Mouse (Mus musculus) cerebellum, adult 8-10 months (tissue): ENCODE data around the gene S100a4.

Source experiments
- DNase-seq: peaks from one replicate; pipeline ENCODE4 v3.0.0; 2022

S100a4 gene

DNA sequence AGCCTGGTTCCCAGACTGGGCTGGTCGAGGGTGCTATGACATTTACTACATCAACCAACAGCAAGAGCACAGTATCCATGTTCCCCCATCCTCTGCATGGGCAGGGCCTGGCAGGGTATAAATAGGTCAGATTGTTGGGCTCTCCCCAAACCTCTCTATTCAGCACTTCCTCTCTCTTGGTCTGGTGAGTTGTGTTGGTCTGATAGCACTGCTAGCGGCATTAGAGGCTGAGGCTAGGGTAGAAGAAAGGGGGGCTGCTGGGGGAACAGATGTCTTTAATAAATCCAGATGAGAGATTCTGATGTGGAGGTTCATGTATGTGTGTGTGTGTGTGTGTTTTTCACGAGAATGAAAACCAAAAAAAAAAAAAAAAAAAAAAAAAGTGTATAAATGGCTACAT is at the start of gene S100a4:
TSS of gene S100a4 (plus strand) at position 149 of the 400 bp plus-strand sequence.
- DNase-seq, result no peak

DNA sequence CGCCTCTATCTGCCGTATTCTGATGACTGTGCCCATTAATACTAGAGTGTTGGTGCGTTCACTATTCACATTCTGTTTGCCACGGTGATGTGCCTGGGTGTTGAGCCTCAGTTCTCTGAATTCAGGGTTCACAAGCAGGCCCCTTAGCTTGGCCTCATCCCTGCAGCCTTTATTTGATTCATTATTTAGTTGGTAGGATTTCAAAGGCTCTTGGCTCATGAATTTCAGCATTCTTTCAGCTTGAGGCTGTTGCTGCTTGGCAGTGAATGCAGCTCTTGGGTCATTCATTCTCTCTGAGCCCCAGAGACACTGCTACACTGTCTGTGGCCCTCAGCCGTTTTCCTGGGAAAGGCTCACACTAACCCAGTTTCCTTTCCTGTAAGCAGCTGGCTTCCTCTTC is 47.6 kb upstream of the S100a4 start:
- DNase-seq, result no peak

DNA sequence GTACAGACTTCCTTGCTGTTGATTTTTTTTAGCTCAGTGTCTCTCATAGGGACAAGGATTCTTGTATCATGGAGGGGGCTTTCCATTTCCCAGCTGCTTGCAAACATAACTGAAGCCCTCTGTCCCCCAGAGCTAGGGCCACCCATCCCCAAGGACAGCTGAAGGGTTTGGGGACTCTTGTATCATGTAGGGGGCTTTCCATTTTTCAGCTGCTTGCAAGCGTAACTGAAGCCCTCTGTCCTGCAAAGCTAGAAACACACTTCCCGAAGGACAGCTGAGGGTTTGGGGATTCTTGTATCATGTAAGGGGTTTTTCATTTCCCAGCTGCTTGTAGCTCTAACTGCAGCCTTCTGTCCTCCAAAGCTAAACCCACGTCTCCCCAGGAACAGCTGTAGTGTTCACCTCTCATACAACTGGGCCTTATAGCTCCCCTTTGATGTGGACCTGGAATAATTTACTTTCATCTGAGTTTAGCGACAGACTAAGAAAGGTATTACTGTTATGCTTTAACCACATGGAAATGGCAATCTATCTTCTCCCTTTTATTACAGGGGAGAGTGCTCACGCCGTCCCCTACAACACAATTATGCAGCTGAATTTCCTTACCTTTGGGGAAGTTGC is 43.5 kb upstream of the S100a4 start, which contains the start of gene S100a3:
TSS of gene S100a3 (plus strand) at position 571 of the 621 bp plus-strand sequence.
- DNase-seq, result no peak

DNA sequence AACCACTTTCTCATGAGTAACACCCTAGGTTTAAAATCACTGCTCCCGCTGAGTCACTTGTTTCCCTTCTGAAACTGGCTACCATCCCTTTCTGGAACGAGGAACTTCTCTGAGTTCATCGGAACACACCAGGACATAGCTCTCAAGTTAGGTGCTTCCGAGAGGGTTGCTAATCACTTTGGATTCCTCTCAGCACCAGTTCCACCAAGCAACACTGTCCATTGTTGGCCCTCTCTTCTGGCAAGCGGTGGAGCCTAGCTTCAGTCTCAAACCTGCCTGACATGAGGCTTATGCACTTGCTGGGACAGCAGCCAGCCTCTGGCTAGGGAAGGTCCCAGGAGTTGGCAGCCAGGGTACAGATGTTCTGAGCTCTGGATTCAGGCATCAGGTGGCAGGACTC is 28.9 kb upstream of the S100a4 start:
- no peak for DNase-seq

DNA sequence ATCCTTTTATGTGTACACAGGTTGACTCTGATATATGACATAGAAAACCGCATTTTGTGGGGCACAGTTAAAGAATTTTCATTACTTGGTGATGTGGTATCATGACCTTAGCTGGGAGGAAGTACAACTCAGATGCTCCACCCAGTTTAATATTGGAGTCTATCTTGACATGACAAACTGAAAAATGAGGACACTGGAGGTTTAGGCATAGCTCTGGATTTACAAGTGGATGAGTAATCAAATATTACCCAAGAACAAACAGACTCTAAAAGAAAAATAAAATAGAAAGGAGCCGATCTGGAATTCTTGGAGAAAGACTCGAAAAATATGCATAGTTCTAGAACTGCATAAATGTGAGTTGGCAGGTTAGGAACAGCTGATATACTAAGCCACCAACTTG is 28.3 kb upstream of the S100a4 start:
- no peak for DNase-seq

DNA sequence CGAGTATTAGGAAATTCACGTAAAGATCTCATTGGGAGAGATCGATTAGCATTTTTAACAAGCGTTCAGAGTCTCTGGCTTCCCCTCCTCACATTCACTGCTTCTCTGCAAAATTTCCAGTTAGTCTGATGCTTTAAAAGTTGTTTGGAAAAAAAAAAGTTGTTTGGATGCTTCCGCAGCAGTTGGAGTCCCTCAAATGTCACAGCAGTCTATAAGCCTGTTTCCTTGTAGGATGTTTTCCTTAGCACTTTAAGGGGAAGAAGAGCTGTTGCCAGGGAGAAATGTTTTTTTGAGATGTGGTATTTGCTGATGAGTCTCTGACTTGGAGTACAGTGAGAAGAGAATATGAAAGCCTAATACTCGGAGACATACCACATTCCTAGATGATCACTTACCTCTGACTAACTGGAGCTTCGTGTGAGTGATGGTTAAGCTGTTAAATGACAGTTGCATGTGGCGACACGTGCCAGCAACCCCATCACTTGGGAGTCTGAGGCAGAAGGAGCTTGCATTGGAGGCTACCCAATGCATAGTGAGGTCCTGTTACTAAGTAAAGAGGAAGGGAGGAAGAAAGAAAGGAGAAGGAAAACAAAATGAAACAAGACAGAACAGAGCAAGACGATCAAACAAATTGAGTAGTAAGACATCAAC is 27.1 kb upstream of the S100a4 start:
- DNase-seq, result no peak

DNA sequence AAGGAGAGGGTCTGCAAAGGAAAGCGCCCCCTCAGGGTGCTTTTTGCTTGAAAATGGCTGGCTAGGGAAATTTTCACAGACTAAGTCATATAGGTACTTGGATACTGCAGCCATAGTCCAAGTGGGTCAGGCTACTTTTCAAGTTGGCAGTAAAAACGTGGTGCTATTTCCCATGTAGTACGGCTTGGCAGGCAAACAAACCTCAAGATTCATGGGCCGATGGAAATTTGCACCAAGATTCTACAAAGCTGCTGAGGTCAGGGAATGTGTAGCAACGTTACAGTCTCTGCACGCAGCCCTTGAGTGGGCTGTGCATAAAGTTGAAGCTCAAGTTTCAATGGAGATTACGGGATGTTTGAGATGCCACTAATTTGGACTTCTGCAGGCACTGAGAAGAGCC is 24.1 kb upstream of the S100a4 start:
- no peak for DNase-seq

DNA sequence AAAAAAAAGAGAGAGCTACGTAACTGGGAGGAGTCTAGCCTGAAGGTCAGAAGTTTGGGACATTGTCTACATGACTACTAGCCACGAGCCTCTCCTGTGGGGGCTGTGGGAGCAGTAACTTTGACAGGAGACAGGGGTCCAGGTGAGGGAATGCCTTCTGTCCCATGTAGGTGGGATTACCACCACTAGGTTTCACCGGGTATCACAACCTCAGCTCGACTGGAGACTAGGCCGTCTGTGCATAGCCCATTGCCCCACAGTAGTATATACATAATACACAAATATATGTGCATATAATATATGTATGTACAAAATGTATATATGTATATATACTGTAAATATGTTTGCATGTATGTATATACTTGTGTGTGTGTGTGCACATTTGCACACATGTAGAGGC is 22.4 kb upstream of the S100a4 start:
- no peak for DNase-seq

DNA sequence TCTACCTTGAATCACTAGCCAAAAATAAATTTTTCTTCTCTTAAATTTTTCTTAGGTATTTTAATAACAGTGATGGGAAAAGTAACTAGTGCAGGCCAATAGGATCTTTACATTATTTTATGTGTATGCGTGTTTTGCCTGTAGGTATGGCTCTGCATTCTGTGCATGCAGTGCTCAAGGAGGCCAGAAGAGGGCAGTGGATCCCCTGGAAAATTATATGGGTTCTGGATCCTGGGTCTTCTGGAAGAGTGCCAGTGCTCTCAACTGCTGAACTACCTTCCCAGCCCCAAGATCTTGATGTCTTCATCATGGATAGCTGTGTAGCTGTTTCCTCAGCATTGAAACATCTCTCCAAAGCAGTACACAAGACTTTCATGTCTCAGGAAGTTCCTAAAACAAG is 21.4 kb upstream of the S100a4 start:
- no peak for DNase-seq

DNA sequence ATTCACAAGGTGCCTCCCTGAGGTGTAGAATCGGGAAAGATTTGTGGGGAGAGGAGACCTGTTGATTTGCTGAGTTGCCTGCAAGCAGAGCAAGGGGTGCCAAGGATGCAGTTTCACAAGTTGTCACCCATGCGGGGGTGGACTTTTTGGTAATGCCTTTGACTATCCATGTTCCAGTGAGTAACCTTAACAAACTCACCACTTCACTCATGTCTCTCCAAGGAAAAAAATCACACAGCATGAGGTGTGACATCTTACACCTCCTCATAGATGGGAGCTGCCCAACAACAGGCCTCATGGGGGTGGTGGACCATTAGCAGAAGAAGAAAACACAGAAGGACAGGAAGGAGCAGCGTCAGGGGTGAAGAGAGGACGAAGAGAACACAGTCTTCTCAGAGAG is 21.0 kb upstream of the S100a4 start:
- no peak for DNase-seq

DNA sequence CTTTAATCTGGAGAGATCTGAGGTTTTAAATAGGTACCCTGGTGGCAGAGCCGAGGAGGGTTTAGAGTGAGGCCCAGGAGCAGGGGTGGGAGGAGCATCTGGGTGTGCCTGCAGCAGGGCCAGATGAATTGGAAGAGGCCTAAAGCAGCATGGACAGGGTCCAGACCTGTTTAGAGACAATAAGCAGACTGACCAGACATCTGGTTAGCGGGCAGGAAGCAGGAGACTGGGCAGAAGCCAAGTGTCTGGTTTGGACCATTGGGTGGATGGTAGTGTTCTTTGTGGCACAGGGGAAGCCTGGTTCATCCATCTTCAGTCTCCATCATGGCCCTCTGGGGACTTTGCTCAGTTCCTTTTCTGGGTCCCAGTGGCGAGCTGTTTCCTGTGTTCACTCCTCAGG is 19.7 kb upstream of the S100a4 start:
- no peak for DNase-seq

DNA sequence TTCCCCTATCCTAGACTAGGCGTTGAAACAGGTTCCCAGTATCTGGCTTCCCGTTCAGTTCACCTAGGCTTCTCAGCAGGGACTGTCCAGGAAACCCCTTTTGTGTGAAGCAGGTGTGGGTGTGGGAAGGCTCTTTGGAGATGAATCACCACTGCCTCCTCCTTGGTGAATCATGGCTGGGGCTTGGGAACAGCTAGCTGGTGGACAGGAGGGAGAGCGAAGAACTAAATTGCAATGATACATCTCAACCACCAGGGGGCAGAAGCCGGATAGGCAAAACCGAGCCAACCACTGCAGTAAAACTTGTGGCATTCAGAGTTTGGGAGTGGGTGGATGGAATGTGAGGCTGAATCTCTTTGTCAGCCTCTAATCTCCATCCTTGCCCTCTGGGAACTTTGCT is 18.0 kb upstream of the S100a4 start:
- DNase-seq, result peak; percentile 28

DNA sequence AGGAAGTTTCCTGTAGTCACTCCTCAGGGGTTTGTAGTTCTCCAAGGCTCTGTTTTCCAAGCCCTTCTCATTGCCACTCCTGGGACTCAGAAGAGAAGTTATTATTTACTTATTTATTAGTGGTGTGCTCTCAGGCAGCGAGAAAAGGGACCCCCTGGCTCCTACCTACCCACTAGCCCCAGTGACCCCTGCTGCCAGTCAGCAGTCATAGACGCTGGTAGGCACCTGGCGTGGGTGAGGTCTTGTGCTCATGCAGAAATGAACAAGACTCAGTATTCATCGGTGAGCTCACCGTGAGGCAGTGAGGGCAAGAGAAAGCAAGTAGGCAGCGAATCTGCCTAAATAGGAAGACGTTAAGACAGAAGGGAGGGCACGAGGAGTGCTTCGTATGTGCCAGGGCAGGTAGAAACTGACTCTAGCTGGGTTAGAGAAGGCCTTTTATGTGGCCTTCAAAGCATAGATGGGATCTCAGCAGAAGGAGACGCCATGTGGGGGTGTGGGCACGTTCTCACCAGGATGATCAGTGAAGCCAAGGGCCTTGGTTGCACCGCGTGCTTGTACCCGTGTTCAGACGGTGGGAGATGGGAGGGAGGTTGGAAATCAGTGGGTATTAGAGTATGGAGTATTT is 17.4 kb upstream of the S100a4 start:
- DNase-seq, result no peak

DNA sequence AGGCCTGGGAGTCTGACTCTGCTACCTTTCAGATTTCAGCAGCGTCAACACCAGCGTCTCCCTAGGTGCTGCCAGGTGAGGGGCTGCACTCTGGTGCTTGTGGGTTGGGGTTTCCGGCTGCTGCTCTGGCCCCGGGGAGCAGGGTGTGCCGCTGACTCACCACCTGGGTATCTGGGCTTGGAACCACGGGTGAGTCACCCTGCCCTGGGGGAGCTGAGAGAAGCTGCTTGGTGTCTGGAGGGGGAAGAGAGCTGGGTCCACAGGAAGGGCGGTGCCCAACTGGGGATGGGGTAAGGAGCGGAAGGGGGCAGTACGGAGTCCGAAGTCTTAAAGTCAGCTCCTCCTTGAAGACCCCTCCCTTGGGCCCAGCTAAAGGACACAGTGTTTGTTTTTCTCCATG is 16.7 kb upstream of the S100a4 start:
- no peak for DNase-seq

DNA sequence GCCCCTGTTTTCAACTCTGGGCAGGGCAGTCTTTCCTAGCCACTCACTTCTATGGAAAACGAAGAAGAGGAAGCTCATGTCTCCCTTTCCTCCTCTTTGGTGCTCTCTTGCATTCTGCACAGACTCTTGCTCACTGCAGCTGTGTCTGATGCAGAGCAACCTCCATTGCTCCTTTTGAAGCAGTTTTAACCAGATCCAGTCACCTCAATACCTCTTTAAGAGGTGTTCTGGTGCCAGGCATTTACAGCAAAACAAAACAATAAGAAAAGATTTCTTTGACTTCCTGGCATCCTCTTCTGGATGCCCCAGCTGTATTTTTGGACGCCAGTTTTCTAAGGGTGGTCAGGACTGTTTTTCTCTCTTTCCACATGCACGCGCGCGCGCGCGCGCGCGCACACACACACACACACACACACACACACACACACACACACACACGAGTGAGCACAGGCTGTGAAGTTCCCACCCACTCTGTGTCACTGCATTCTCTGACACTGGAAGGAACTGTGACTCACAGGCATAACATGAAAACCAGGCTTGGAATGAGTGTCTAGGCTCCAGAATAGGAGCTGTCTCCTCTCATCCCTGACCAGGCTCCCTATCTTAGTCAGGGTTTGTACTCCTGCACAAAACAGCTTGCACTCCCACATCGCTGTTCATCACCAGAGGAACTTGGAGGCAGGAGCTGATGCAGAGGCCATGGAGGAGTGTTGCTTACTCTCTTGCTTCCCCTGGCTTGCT is 16.0 kb upstream of the S100a4 start:
- DNase-seq, result no peak

DNA sequence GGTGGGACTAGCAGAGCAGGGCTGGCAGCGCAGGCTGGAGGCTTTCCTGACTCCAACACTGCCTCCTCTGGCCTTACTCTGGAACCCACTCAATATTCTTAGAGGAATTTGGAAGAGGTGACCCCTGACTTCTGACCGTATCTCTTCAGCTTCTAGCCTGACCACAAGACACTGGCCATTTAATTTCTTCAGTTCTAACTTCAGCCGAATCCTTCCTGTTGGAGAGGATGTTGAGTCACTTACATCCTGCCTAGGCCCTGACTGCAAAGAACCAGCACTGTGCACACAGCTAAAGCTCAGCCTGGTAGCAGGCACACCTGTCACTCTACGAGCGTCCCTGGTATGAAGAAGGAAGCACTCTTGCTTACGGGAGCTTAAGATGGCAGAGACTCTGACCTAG is 14.2 kb upstream of the S100a4 start:
- DNase-seq, result no peak

DNA sequence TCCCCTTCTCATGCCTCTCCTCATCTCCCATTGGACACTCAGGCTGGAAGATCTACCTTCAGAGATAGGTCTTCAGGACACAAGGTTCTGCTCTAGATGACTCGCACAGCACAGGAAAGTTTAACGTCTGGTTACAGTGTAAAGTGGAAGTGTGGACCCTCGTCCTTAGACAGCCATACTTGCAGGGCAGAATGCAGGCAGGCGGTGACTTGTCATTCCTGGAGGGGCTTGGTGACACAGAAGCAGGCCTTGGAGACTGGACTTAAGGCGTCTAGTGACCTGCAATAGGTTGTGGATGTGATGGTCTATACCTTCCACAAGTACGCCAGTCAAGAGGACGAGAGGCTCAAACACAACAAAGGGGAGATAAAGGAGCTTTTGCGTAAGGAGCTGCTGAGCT is 13.6 kb upstream of the S100a4 start, which contains the start of gene S100a2:
TSS of gene S100a2 (plus strand) at position 301 of the 400 bp plus-strand sequence.
- DNase-seq, result no peak

DNA sequence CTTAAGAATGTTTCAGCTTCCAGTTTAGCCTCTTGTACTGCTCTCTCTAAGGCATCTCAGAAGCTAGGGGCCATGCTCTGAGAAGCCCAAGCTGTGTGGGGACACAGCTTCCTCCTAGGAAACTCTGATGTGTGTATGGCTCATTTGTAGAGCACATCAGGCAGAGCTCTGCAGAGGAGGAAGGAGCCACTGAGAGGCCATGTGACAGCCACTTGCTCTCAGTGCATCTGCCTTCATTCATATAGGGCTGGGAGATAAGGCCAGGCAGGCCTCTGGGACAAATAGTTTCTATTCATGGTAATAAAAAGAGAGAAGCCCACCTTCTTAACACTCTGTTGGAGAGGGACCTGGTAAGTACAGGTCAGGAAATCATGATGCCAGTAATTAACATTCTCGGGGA is 9.1 kb upstream of the S100a4 start:
- no peak for DNase-seq

DNA sequence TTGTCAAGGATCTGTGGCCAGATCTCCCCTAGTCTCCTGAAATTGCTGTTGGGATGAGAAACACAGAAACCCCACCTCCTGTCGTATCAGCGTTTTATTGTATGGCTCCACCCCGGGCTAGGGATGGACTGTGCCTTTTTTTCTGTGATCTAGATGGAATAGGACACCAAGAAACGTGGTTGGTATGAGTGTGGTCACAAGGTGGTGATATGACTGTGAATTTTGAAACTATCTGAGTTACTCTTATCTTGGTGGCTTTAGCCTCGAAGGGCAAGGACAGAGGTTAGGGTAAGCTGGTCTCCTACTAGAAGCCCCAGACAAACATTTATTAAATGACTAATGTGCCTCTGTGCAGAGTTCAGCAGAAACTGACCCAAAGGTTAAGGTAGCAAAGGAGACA is 8.0 kb upstream of the S100a4 start:
- DNase-seq, result no peak

DNA sequence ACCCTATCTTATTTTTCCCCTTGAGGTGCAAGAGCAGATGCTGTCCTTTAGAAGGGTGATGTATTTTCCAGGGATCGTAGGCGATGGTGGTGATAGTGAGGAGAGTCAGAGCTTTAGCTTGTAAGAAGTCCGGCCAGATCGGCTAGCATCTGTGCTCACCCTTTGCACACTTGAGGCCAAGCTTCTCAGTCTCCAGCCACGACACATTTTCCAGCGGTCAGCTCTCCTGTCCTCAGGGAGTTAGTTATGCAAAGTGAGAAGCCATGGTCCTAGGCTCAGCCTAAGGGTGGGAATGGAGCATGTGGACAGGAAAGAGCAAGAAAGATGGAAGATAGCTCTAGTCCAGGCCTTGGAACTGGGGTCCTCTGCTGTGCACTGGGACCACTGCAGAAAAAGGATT is 6.8 kb upstream of the S100a4 start:
- no peak for DNase-seq

DNA sequence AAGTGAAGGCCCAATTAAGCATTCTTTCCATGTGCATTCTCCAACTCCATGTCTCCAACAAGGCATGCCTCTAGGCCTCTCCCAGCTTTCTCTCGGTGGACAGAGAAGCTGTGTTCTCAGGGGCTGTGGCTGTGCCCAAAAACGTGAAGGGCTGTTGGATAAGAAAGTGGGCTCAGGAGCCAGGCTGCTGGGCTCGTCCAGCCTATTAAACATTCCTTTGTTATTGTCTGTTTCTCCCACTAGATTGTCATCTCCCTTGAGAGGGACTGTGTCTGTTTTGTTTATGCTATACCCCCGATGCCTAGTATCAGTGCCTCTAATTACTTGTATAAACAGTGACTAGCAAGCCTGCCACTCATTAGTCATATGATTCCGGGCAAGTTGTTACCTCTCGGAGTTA is 5.8 kb upstream of the S100a4 start:
- no peak for DNase-seq

DNA sequence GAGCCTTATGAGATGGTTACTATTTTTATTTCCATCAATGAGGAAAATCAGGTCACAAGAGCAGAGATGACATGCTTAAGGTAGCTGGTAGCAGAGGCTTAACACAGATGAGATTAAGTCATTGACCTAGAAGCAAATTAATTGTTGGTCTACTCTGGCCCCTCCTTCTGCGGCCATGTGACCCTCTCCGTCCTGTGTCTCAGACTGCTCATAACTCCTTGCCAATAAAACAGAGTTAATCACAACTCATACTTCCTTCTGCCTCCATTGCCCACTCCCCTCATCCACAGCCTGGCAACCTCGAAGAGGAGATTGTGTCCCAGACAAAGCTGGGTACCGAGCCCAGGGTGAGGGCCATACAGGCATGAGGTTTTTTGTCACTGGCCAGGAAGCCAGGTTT is 5.4 kb upstream of the S100a4 start:
- no peak for DNase-seq

DNA sequence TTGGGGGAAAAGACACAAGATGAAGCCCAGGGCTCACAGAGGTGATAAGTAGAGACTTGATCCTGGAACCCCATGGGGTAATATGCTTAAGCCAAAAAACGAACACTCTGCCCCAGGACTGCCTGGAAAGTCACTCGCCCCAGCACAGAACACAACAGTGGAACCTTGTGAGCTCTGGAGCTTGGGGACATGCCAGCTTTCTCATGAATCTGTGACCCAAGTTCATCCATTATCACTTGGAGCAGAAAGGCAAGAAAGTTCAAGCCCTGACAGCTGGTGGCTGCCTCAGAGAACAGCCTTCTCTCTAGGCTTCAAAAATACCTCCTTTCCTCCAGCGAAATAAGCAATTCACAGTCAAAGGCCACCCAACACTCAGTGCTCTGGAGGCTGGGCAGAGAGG is 4.2 kb upstream of the S100a4 start:
- no peak for DNase-seq

DNA sequence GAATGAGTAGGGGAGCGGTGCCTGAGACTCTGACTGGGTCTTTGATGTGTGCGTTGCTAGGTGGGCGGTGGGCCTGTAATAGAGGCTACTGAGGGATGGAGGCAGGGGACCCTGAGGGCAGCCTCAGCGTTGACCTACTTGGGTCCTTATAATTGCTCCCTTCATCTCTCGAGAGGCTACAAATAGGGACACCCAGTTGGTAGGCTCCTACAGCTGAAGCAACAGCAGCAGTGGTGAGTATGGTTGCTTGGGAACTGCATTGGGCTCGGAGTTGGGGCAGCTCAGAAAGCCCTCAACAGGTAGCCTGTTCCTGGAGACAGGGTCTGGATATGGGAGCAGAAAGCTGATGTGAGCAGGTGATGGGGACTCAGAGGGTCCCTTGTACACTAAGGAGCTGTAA is 3.5 kb upstream of the S100a4 start:
- no peak for DNase-seq
